Mouse (Mus musculus): ENCODE data around the gene Fam129b.
A peak's percentile ranks its signal among the peaks of the same experiment; 100 is the strongest.

Gene Fam129b

GRCm38 (mm10) chr2:32923551-32924250 is 47.8 kb downstream of the Fam129b start:
- DNase-seq (ENCODE audit: extremely low read depth, low read depth), result no peak

- DNase-seq (ENCODE audit: extremely low read depth, low read depth), result no peak
These were observed 48.5 kb downstream of the Fam129b start for GRCm38 (mm10) chr2:32924306-32924844.

- DNase-seq (ENCODE audit: extremely low read depth, low read depth), result no peak
These were observed 50.6 kb downstream of the Fam129b start for GRCm38 (mm10) chr2:32926330-32927075.

- DNase-seq (ENCODE audit: extremely low read depth, low read depth), result no peak
These were observed 51.8 kb downstream of the Fam129b start for GRCm38 (mm10) chr2:32927624-32928234.

- no peak for DNase-seq (ENCODE audit: extremely low read depth, low read depth)
These were observed 52.5 kb downstream of the Fam129b start for GRCm38 (mm10) chr2:32928235-32928946.

GRCm38 (mm10) chr2:32928947-32929829 is 53.3 kb downstream of the Fam129b start:
- no peak for DNase-seq (ENCODE audit: extremely low read depth, low read depth)

GRCm38 (mm10) chr2:32931730-32932129 is 55.8 kb downstream of the Fam129b start:
- DNase-seq (ENCODE audit: extremely low read depth, low read depth), result no peak

GRCm38 (mm10) chr2:32938741-32939140 is 62.8 kb downstream of the Fam129b start:
- no peak for DNase-seq (ENCODE audit: extremely low read depth, low read depth)

- peak; percentile 69 for DNase-seq (ENCODE audit: extremely low read depth, low read depth)
These were observed 63.5 kb downstream of the Fam129b start for GRCm38 (mm10) chr2:32939418-32939817.

GRCm38 (mm10) chr2:32940483-32940882 is 64.6 kb downstream of the Fam129b start:
- DNase-seq (ENCODE audit: extremely low read depth, low read depth), result no peak

GRCm38 (mm10) chr2:32947454-32947853 is 71.5 kb downstream of the Fam129b start:
- DNase-seq (ENCODE audit: extremely low read depth, low read depth), result no peak

GRCm38 (mm10) chr2:32954581-32954980 is 78.7 kb downstream of the Fam129b start:
- DNase-seq (ENCODE audit: extremely low read depth, low read depth), result no peak

GRCm38 (mm10) chr2:32957344-32957743 is 81.4 kb downstream of the Fam129b start:
- DNase-seq (ENCODE audit: extremely low read depth, low read depth), result no peak

GRCm38 (mm10) chr2:32960273-32960672 is 84.4 kb downstream of the Fam129b start:
- DNase-seq (ENCODE audit: extremely low read depth, low read depth), result no peak

GRCm38 (mm10) chr2:32961192-32961995 is 85.5 kb downstream of the Fam129b start, which contains the start of the genes Rpl12 and Lrsam1:
Gene Rpl12, plus strand, starts transcription at chr2:32961559.
Gene Lrsam1, minus strand, starts transcription at chr2:32961614.
- peak; percentile 77 for DNase-seq (ENCODE audit: extremely low read depth, low read depth)

GRCm38 (mm10) chr2:32962062-32962874 is 86.4 kb downstream of the Fam129b start:
- DNase-seq (ENCODE audit: extremely low read depth, low read depth), result no peak

- DNase-seq (ENCODE audit: extremely low read depth, low read depth), result no peak
These were observed 86.9 kb downstream of the Fam129b start for GRCm38 (mm10) chr2:32962875-32963220.

- DNase-seq (ENCODE audit: extremely low read depth, low read depth), result no peak
These were observed 87.6 kb downstream of the Fam129b start for GRCm38 (mm10) chr2:32963544-32963943.

GRCm38 (mm10) chr2:32963981-32964380 is 88.1 kb downstream of the Fam129b start:
- no peak for DNase-seq (ENCODE audit: extremely low read depth, low read depth)

All from MEL-GATA-1-ER (cell line).